Mouse (Mus musculus) MEL (cell line): ENCODE results near the gene Arid4b. TPM values are rescaled to one million over a fixed set of nuclear protein-coding genes. Genes with fewer than 3 reads are reported as not detected.

Experiments
- DNase-seq: peaks from one replicate; pipeline ENCODE4 v3.0.0; 2011; ENCODE audit warnings: low read depth, low spot score
- H3K27ac ChIP-seq: 2 replicates; pipeline ENCODE4 v1.5.1; 2012; ENCODE audit warnings: low read depth, mild to moderate bottlenecking, control low read depth, low read length, moderate library complexity; ENCODE audit not compliant: control insufficient read depth
- H3K27me3 ChIP-seq, 2 experiments: fragments of 150-350 bp in 1 of 2; sonication (generic) in 1 of 2; 2 replicates each; pipeline ENCODE4 v1.6.1; 2012; ENCODE audit warnings: low read length in 2 of 2, mild to moderate bottlenecking in 2 of 2, improper control_type of control experiment in 1 of 2, moderate library complexity in 1 of 2; ENCODE audit not compliant: insufficient read depth in 2 of 2, control insufficient read depth in 1 of 2
- H3K36me3 ChIP-seq, 2 experiments: 2 replicates each; pipeline ENCODE4 v1.6.1; 2012 to 2014; ENCODE audit warnings: low read length in 2 of 2, improper control_type of control experiment in 1 of 2, inconsistent platforms in 1 of 2, mild to moderate bottlenecking in 1 of 2; ENCODE audit not compliant: insufficient read depth in 2 of 2, control insufficient read depth in 1 of 2
- H3K4me1 ChIP-seq, 2 experiments: fragments of 150-350 bp in 1 of 2; sonication (generic) in 1 of 2; 2 replicates each; pipeline ENCODE4 v1.6.1; 2012; ENCODE audit warnings: low read length in 2 of 2, improper control_type of control experiment in 1 of 2, mild to moderate bottlenecking in 1 of 2; ENCODE audit not compliant: insufficient read depth in 2 of 2, control insufficient read depth in 1 of 2
- H3K4me3 ChIP-seq, 2 experiments: fragments of 150-350 bp in 1 of 2; sonication (generic) in 1 of 2; 2 replicates each; pipeline ENCODE4 v1.5.1; 2012; ENCODE audit warnings: low read depth in 2 of 2, low read length in 2 of 2, mild to moderate bottlenecking in 2 of 2, moderate library complexity in 2 of 2, control low read depth in 1 of 2, improper control_type of control experiment in 1 of 2; ENCODE audit not compliant: control insufficient read depth in 1 of 2, insufficient read depth in 1 of 2
- H3K79me2 ChIP-seq: 2 replicates; pipeline ENCODE4 v1.6.1; 2012; ENCODE audit warnings: mild to moderate bottlenecking, low read length, moderate library complexity; ENCODE audit not compliant: control insufficient read depth, poor library complexity, insufficient read depth
- H3K9ac ChIP-seq: 2 replicates; pipeline ENCODE4 v1.6.1; 2012; ENCODE audit warnings: low read depth, mild to moderate bottlenecking, control low read depth, low read length, moderate library complexity; ENCODE audit not compliant: control insufficient read depth, poor library complexity, severe bottlenecking
- H3K9me3 ChIP-seq: fragments of 150-350 bp; sonication (generic); replicated peaks from 2 replicates; pipeline ENCODE4 v1.6.1; 2012; ENCODE audit warnings: mild to moderate bottlenecking, low read length, improper control_type of control experiment, moderate library complexity; ENCODE audit not compliant: insufficient read depth
- CHD1 ChIP-seq: IDR thresholded peaks from 2 replicates; pipeline ENCODE4 v1.6.1; 2012; ENCODE audit warnings: low read depth, mild to moderate bottlenecking, inconsistent platforms, low read length, improper control_type of control experiment
- CTCF ChIP-seq, 3 experiments: IDR thresholded peaks in 2 of 3; conservative IDR thresholded peaks in 1 of 3; 2 replicates each; pipeline ENCODE4 v1.5.1; 2011 to 2012; ENCODE audit warnings: low read length in 3 of 3, low read depth in 2 of 3, mild to moderate bottlenecking in 2 of 3, improper control_type of control experiment in 1 of 3, inconsistent platforms in 1 of 3, mixed read lengths in 1 of 3, moderate library complexity in 1 of 3; ENCODE audit not compliant: control insufficient read depth in 1 of 3, insufficient read depth in 1 of 3, poor library complexity in 1 of 3, severe bottlenecking in 1 of 3
- E2F4 ChIP-seq: IDR thresholded peaks from 2 replicates; pipeline ENCODE4 v1.6.1; 2011; ENCODE audit warnings: low read depth, low read length, improper control_type of control experiment, borderline replicate concordance
- ETS1 ChIP-seq: IDR thresholded peaks from 2 replicates; pipeline ENCODE4 v1.6.1; 2012; ENCODE audit warnings: low read depth, mild to moderate bottlenecking, inconsistent platforms, low read length, improper control_type of control experiment, moderate library complexity
- GABPA ChIP-seq: IDR thresholded peaks from 2 replicates; pipeline ENCODE4 v1.6.1; 2012; ENCODE audit warnings: low read depth, mild to moderate bottlenecking, inconsistent platforms, low read length, improper control_type of control experiment, moderate library complexity
- GATA1 ChIP-seq: IDR thresholded peaks from 2 replicates; pipeline ENCODE4 v1.6.1; 2011; ENCODE audit warnings: low read depth, low read length, improper control_type of control experiment
- KAT2A ChIP-seq: conservative IDR thresholded peaks from 2 replicates; pipeline ENCODE4 v1.6.1; 2012; ENCODE audit warnings: low read depth, low read length, improper control_type of control experiment, inconsistent platforms
- MAFK ChIP-seq: IDR thresholded peaks from 2 replicates; pipeline ENCODE4 v1.6.1; 2011; ENCODE audit warnings: low read depth, mild to moderate bottlenecking, low read length, improper control_type of control experiment, borderline replicate concordance
- MAX ChIP-seq: IDR thresholded peaks from 2 replicates; pipeline ENCODE4 v1.6.1; 2011; ENCODE audit warnings: low read length, improper control_type of control experiment
- MAZ ChIP-seq: IDR thresholded peaks from 2 replicates; pipeline ENCODE4 v1.6.1; 2012; ENCODE audit warnings: low read depth, mild to moderate bottlenecking, inconsistent platforms, low read length, improper control_type of control experiment
- NELFE ChIP-seq: IDR thresholded peaks from 2 replicates; pipeline ENCODE4 v1.6.1; 2011; ENCODE audit warnings: low read depth, low read length, improper control_type of control experiment
- POLR2AphosphoS2 ChIP-seq: IDR thresholded peaks from 2 replicates; pipeline ENCODE4 v1.6.1; 2011; ENCODE audit warnings: low read length, improper control_type of control experiment
- SMC3 ChIP-seq: IDR thresholded peaks from 2 replicates; pipeline ENCODE4 v1.6.1; 2011; ENCODE audit warnings: low read depth, low read length, improper control_type of control experiment
- TAL1 ChIP-seq: IDR thresholded peaks from 2 replicates; pipeline ENCODE4 v1.6.1; 2012; ENCODE audit warnings: mild to moderate bottlenecking, inconsistent platforms, low read length, moderate library complexity, mixed read lengths
- USF1 ChIP-seq: IDR thresholded peaks from 2 replicates; pipeline ENCODE4 v1.6.1; 2014; ENCODE audit warnings: low read depth, mild to moderate bottlenecking, inconsistent platforms, low read length, improper control_type of control experiment, moderate library complexity
- USF2 ChIP-seq, 2 experiments: IDR thresholded peaks; 2 replicates each; pipeline ENCODE4 v1.6.1; 2011 to 2012; ENCODE audit warnings: improper control_type of control experiment in 2 of 2, low read length in 2 of 2, borderline replicate concordance in 1 of 2, inconsistent platforms in 1 of 2, low read depth in 1 of 2, mild to moderate bottlenecking in 1 of 2; ENCODE audit not compliant: insufficient read depth in 1 of 2
- ZC3H11A ChIP-seq: IDR thresholded peaks from 2 replicates; pipeline ENCODE4 v1.6.1; 2012; ENCODE audit warnings: low read depth, mild to moderate bottlenecking, inconsistent platforms, low read length, improper control_type of control experiment
- ZMIZ1 ChIP-seq: IDR thresholded peaks from 2 replicates; pipeline ENCODE4 v1.6.1; 2012; ENCODE audit warnings: low read depth, mild to moderate bottlenecking, inconsistent platforms, low read length, improper control_type of control experiment, moderate library complexity
- ZNF384 ChIP-seq: IDR thresholded peaks from 2 replicates; pipeline ENCODE4 v1.6.1; 2012; ENCODE audit warnings: low read depth, mild to moderate bottlenecking, inconsistent platforms, low read length, improper control_type of control experiment
- polyA plus RNA-seq, 2 experiments: library from polyadenylated mRNA; stranded (reverse) in 1 of 2; unstranded in 1 of 2; fragments of >175 nt in 1 of 2; fragments of >200 nt in 1 of 2; gene quantifications; 2 replicates each; pipeline versions ENCODE4 v1.2.1 to v1.2.4; 2012; ENCODE audit warnings: low replicate concordance in 2 of 2, low read depth in 1 of 2; ENCODE audit not compliant: insufficient read length in 2 of 2, insufficient read depth in 1 of 2, missing spikeins in 1 of 2
- total RNA-seq: library from RNA; depleted of rRNA; stranded (reverse); fragments of 300-350 nt; gene quantifications from 2 replicates; pipeline ENCODE4 v1.2.3, GENCODE M21; 2012

Gene Arid4b
- total and polyA plus RNA-seq, 3 experiments, result 8.0 to 24.8 (median 13.0) TPM

DNA sequence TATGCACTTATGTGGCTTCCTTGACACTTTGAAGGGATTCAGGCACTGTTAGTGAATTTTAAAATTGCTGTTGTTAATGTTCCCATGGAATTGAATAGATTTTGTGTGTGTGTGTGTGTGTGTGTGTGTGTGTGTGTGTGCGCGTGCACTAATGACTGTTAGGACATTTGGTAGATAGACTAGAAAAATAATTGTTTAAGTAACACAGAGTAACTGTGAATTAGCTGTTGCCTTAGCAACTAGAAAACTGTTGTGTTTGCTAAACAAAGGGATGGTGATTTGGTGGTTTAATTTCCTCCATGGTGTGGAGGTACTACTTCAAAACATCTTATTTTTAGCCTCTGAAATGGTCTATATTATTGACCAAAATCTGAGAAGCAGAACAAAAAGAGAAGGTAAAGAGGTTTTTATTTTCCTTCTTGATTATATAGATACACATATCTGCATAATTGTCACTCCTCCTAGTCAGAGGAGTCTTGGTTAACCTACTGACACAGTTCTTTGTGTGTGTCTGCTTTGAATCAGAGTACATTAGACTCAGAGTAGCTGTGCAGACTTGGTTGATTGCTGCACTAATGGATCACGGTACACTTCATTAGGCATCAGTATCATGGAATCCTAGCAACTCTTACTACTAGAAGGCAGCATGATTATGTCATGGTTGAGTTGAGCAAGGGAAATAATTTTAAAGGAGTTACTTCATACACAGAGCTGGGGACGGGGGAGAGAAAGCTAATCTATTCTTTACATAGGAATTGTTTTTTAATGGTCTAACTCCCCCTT, 50.9 kb downstream of the Arid4b start:
- Histone ChIP-seq H3K79me2 (peaks cover 19% of the 10 kb centered on the region; the same call in 1 of the 2 replicates), H3K36me3 (peaks cover 1 to 11% of the 10 kb centered on the region in 2 experiments; a peak in 3 of 4 replicates)
- DNase-seq, result no peak

DNA sequence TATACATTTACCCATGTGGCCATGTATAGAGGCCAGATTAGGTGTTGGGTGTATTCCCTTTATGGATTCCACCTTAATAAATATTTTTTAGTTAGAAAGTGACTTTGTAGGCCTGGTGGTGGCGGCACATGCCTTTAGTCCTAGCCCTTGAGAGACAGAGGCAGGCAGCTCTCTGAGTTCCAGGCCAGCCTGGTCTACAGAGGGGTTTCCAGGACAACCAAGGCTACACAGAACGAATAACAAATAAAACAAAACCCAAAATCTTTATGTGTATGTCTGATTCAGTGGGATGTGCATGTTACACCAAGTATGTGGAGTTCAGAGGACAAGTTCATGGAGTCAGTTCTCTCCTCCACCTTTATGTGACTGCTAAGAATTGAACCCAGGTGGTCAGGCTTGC, 52.8 kb downstream of the Arid4b start:
- H3K27me3 ChIP-seq, result no peaks in the 10 kb centered on the region

More for the DNA sequence above, 50.9 kb downstream of the Arid4b start:
- no peaks in the 10 kb centered on the region for H3K9me3 ChIP-seq
- H3K27me3 ChIP-seq, result no peaks in the 10 kb centered on the region
- no peak overlapping the region for H3K4me3 ChIP-seq
- H3K4me1 ChIP-seq, result peaks cover 5 to 15% of the 10 kb centered on the region in 2 experiments
- TF ChIP-seq MAFK, result no peak
- no peak for TF ChIP-seq GATA1
- TF ChIP-seq NELFE, result no peak
- no peak for TF ChIP-seq ZC3H11A
- TF ChIP-seq ETS1, result no peak
- no peak for TF ChIP-seq E2F4
- TF ChIP-seq USF1, result no peak
- no peak for TF ChIP-seq CHD1
- TF ChIP-seq ZMIZ1, result no peak
- no peak for TF ChIP-seq GABPA
- no peak for TF ChIP-seq POLR2AphosphoS2
- TF ChIP-seq KAT2A, result no peak
- no peak for TF ChIP-seq SMC3
- TF ChIP-seq MAZ, result no peak
- no peak for TF ChIP-seq USF2 (IDR thresholded peaks at IDR 0.05; ENCODE audit: borderline replicate concordance in 1 of 2, insufficient read depth in 1 of 2, low read depth in 1 of 2, low read length in 2 of 2)
- no peak for TF ChIP-seq MAX
- no peak for TF ChIP-seq CTCF (IDR thresholded peaks at IDR 0.05 in 2 of 3, conservative IDR thresholded peaks at IDR 0.05 in 1 of 3; ENCODE audit: control insufficient read depth in 1 of 3, insufficient read depth in 1 of 3, low read depth in 2 of 3, low read length in 3 of 3, poor library complexity in 1 of 3, severe bottlenecking in 1 of 3)
- no peak overlapping the region for H3K27ac ChIP-seq
- H3K9ac ChIP-seq, result no peak overlapping the region

More for the DNA sequence above, 52.8 kb downstream of the Arid4b start:
- peaks cover 17% of the 10 kb centered on the region; the same call in 1 of the 2 replicates for H3K79me2 ChIP-seq
- H3K9ac ChIP-seq, result no peak overlapping the region
- peaks cover 5 to 6% of the 10 kb centered on the region in 2 experiments for H3K4me1 ChIP-seq
- no peak overlapping the region for H3K4me3 ChIP-seq
- H3K36me3 ChIP-seq, result peaks cover 1 to 5% of the 10 kb centered on the region in 2 experiments; a peak in 3 of 4 replicates
- no peak for DNase-seq
- no peaks in the 10 kb centered on the region for H3K9me3 ChIP-seq
- TF ChIP-seq MAFK (no peak), TAL1 (no peak), ZNF384 (no peak), SMC3 (no peak)
- H3K27ac ChIP-seq, result no peak overlapping the region
